In genomic region chr1:98748886-98749285, GRCm38 (mm10) we compare ENCODE assay signal across 9 mouse cellular contexts.
DNase-seq lines count a peak whose midpoint lies in the region; ATAC-seq and TF ChIP-seq lines count a peak whose summit lies in the region.
"Had no signal": no experiment of that assay in that cellular context is flagged by ENCODE, and none has a peak within 500 bp of the region (broad histone marks: within the 10 kb centered on the region; RNA-seq: fewer than 3 reads in every experiment).

No protein-coding gene starts in this region.

- H3K27me3 ChIP-seq in hindbrain, embryonic 15.5 days = no peaks in the 10 kb centered on the region
- no peaks in the 10 kb centered on the region for H3K27me3 ChIP-seq in stomach, postnatal 0 days (ENCODE audit: control insufficient read depth, insufficient read depth, low read length)
- H3K27me3 ChIP-seq: CH12.LX had no signal

- H3K4me1 ChIP-seq in hindbrain, embryonic 15.5 days (replicated peaks) = no peaks in the 10 kb centered on the region
- no peaks in the 10 kb centered on the region for H3K4me1 ChIP-seq in stomach, postnatal 0 days (replicated peaks; ENCODE audit: control insufficient read depth, insufficient read depth)

- TF ChIP-seq CTCF in stomach, postnatal 0 days (IDR thresholded peaks at IDR 0.05; ENCODE audit: low read depth) = peak; percentile 58

- no peaks in the 10 kb centered on the region for H3K36me3 ChIP-seq in hindbrain, embryonic 15.5 days
- H3K36me3 ChIP-seq in stomach, postnatal 0 days (ENCODE audit: control insufficient read depth, insufficient read depth, low read length) = no peaks in the 10 kb centered on the region

- H3K9ac ChIP-seq in hindbrain, embryonic 15.5 days = no peak overlapping the region
- no peak overlapping the region for H3K9ac ChIP-seq in stomach, postnatal 0 days (ENCODE audit: low read length)

- H3K4me2 ChIP-seq in hindbrain, embryonic 15.5 days = no peak overlapping the region
- no peak overlapping the region for H3K4me2 ChIP-seq in stomach, postnatal 0 days (replicated peaks; ENCODE audit: low read depth)

- H3K9me3 ChIP-seq in hindbrain, embryonic 15.5 days = no peaks in the 10 kb centered on the region
- no peaks in the 10 kb centered on the region for H3K9me3 ChIP-seq in stomach, postnatal 0 days (ENCODE audit: control insufficient read depth, low read length)

- no peak for TF ChIP-seq EP300 in stomach, postnatal 0 days (optimal IDR thresholded peaks at IDR 0.05)

- intact Hi-C loops in heart, postnatal 36 days (cut with DNase I) = no loop called here

- 6% methylated on average over 2 of the region's 2 CpGs for WGBS in hindbrain, embryonic 15.5 days
- WGBS in stomach, postnatal 0 days = 2% methylated on average over 2 of the region's 2 CpGs

- no peak overlapping the region for H3K27ac ChIP-seq in hindbrain, embryonic 15.5 days (replicated peaks)
- no peak overlapping the region for H3K27ac ChIP-seq in stomach, postnatal 0 days (replicated peaks)

- DNase-seq in heart, postnatal 4 days = peak; percentile 4
- no peak for DNase-seq in heart, postnatal 36 days
- peak; percentile 74 for DNase-seq in embryo, embryonic 10.5 days (ENCODE audit: low spot score)
- peak; percentile 17 for DNase-seq in stomach, postnatal 0 days (ENCODE audit: low spot score)
- no peak for DNase-seq in spleen, adult 12 weeks (ENCODE audit: low spot score)
- no peak for DNase-seq in heart, adult 8-10 months (ENCODE audit: low spot score)

- ATAC-seq in hindbrain, embryonic 15.5 days (ENCODE audit: low FRiP score, low read depth) = peak; percentile 78; the same call in 1 of the 2 replicates
- ATAC-seq in megakaryocyte progenitor cell, adult 5-6 weeks (replicated peaks; ENCODE audit: poor library complexity) = 0 out of 2 replicates have a peak, but pooled peaks have one; percentile 44
- no peak for ATAC-seq in stomach, postnatal 0 days (ENCODE audit: low FRiP score, low TSS enrichment)

- H3K4me3 ChIP-seq in hindbrain, embryonic 15.5 days = no peak overlapping the region
- no peak overlapping the region for H3K4me3 ChIP-seq in stomach, postnatal 0 days (ENCODE audit: low read depth, low read length)

Comparison
In these comparisons a context has a peak if more than half of its experiments do, and no peak if none do; other contexts are left out.
1. DNase-seq: peak in heart, postnatal 4 days (single experiment), embryo, embryonic 10.5 days (single experiment) and stomach, postnatal 0 days (single experiment); none in heart, postnatal 36 days (0 of 2), spleen, adult 12 weeks (single experiment) and heart, adult 8-10 months (single experiment).